Mouse (Mus musculus) liver, embryonic 14.5 days (tissue): Measurements from ENCODE around the gene Tnk1.

Experiments
- CTCF ChIP-seq: IDR thresholded peaks from 2 replicates; pipeline ENCODE4 v1.5.1; 2016; ENCODE audit warnings: antibody characterized with exemption, low read depth, control low read depth
- EP300 ChIP-seq: IDR thresholded peaks from 2 replicates; pipeline ENCODE4 v1.6.1; 2016; ENCODE audit warnings: antibody characterized with exemption, low read depth

DNA sequence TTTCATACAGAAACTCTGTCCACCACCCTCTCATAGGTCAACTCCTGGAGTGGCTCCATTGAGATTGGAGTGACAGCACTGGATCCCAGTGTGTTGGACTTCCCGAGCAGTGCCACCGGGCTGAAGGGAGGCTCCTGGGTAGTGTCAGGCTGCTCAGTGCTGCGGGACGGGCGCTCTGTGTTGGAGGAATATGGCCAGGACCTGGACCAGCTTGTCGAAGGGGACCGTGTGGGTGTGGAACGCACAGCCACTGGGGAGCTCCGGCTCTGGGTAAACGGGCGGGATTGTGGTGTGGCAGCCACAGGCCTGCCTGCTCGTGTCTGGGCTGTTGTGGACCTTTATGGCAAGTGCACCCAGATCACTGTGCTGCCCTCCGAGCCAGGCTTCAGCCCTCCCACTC is 44.4 kb upstream of the Tnk1 start:
- TF ChIP-seq CTCF (no peak), EP300 (no peak)
